Mouse (Mus musculus): ENCODE results near the gene Nop14. TPM values are rescaled to one million over a fixed set of nuclear protein-coding genes. Genes with fewer than 3 reads are reported as not detected.
A peak's percentile ranks its signal among the peaks of the same experiment; 100 is the strongest.

Nop14 gene
- total RNA-seq, 1 experiment = 78.5 TPM

DNA sequence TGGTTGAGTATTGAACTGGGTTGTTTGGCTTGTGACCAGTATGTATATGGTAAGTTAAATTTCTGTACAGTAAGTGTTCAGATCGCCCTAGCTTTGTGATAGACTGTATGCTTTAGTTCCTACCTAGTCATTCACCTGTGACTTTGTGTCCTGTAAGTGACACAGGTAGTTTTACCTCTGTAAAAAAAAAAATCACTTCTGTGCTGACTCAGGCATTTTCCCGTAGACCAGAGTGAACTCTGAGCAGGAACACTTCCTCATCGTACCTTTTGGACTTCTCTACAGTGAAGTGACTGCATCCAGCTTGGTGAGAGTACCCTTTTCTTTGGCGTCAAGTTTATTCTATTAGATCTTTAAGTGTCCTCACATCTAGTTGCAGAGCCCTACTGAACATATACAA lies 50.0 kb downstream of the Nop14 start:
- Histone ChIP-seq H3K36me3 (ENCODE audit: control insufficient read depth, insufficient read depth, low read length, poor library complexity, severe bottlenecking) (peaks cover 14% of the 10 kb centered on the region), H3K4me1 (ENCODE audit: control insufficient read depth in 2 of 2, insufficient read depth in 2 of 2, low read length in 2 of 2, poor library complexity in 1 of 2) (no peaks in the 10 kb centered on the region), H3K27ac (ENCODE audit: insufficient read depth, low read depth, low read length, poor library complexity, severe bottlenecking) (no peak overlapping the region), H3K9me3 (ENCODE audit: control insufficient read depth, insufficient read depth, low read depth, low read length) (no peaks in the 10 kb centered on the region), H3K4me3 (ENCODE audit: insufficient read depth in 1 of 2, low read depth in 1 of 2, low read length in 2 of 2, poor library complexity in 1 of 2, severe bottlenecking in 1 of 2) (no peak overlapping the region), H3K9ac (ENCODE audit: insufficient read depth, low read depth, low read length, poor library complexity, severe bottlenecking) (no peak overlapping the region)
- in situ Hi-C loops (cut with MboI; ENCODE audit: low sequenced_read_pairs in 2 of 2, unreplicated experiment in 2 of 2) = no loop called here
- TF ChIP-seq ZC3H11A (IDR thresholded peaks at IDR 0.05; ENCODE audit: borderline replicate concordance, low read depth, low read length) (no peak), MAFK (IDR thresholded peaks at IDR 0.05; ENCODE audit: insufficient read depth, low read depth, low read length) (peak; percentile 64), HCFC1 (IDR thresholded peaks at IDR 0.05; ENCODE audit: borderline replicate concordance, insufficient read depth, low read length) (no peak), CHD2 (IDR thresholded peaks at IDR 0.05; ENCODE audit: low read depth, low read length) (no peak), ZNF384 (IDR thresholded peaks at IDR 0.05; ENCODE audit: low read depth, low read length) (no peak)
- DNase-seq (ENCODE audit: low read depth, low spot score) = no peak

DNA sequence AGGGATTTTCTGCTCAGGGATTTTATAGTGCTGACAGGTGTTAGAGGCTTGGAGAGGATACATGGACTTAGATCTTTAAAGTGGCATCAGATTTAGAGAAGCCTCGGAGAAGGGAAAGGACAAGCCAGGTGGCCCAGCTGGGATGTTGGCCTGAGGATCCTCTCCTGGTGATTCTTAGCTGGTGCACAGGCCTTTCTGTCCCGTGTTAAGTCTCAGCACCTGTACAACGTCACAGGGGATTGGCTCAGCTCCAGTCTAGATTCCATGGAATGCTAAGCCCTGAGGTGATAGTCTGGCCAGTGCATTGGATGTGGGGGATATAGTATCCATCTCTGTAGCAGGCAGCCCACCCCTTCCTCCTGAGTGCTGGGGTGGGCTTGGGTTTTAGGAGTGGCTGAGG lies 51.7 kb downstream of the Nop14 start:
- Histone ChIP-seq H3K9ac (ENCODE audit: insufficient read depth, low read depth, low read length, poor library complexity, severe bottlenecking) (no peak overlapping the region), H3K27ac (ENCODE audit: insufficient read depth, low read depth, low read length, poor library complexity, severe bottlenecking) (no peak overlapping the region), H3K9me3 (ENCODE audit: control insufficient read depth, insufficient read depth, low read depth, low read length) (no peaks in the 10 kb centered on the region), H3K36me3 (ENCODE audit: control insufficient read depth, insufficient read depth, low read length, poor library complexity, severe bottlenecking) (peaks cover 14% of the 10 kb centered on the region), H3K4me3 (ENCODE audit: insufficient read depth in 1 of 2, low read depth in 1 of 2, low read length in 2 of 2, poor library complexity in 1 of 2, severe bottlenecking in 1 of 2) (no peak overlapping the region), H3K4me1 (ENCODE audit: control insufficient read depth in 2 of 2, insufficient read depth in 2 of 2, low read length in 2 of 2, poor library complexity in 1 of 2) (no peaks in the 10 kb centered on the region)
- in situ Hi-C loops (cut with MboI; ENCODE audit: low sequenced_read_pairs in 2 of 2, unreplicated experiment in 2 of 2) = no loop called here
- TF ChIP-seq MAFK (IDR thresholded peaks at IDR 0.05; ENCODE audit: insufficient read depth, low read depth, low read length) (no peak), HCFC1 (IDR thresholded peaks at IDR 0.05; ENCODE audit: borderline replicate concordance, insufficient read depth, low read length) (no peak), ZNF384 (IDR thresholded peaks at IDR 0.05; ENCODE audit: low read depth, low read length) (no peak), CHD2 (IDR thresholded peaks at IDR 0.05; ENCODE audit: low read depth, low read length) (no peak), ZC3H11A (IDR thresholded peaks at IDR 0.05; ENCODE audit: borderline replicate concordance, low read depth, low read length) (no peak)
- DNase-seq (ENCODE audit: low read depth, low spot score) = no peak

DNA sequence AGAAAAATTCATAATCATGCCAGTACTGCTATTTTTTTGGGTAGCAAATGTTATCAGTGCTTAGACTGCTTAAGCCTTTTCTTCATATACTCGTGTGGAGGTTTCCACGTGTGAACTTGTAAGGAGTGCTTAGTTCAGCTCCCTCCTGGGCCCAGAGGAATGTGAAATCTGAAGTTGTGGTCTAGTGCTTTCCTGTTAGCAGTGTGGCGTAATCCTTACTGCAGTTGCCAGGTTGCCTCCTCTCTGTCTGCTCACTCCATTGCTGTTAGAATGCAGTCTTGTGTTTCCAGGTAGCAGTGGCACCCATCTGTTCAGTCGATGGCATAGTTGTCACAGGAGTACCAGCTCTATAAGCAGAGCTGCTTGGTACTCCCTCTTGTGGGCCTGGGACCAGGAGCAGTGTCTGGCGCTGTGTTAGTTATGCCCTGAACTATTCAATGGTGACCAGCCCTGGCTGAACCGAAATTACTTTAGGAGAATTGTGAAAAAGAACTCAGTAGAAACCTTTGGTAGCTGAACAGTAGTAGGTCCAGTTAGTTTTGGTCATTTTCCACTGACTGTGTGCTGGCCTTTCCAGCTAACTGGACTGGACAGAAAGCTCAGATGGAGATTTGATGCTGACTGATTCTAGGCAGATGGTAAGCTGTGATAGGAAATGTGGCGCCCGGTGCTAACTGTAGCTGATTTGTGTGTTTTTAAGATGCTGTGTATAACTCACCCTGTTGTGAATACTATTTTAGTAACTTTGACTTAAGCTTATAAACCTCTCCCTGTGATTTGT lies 52.7 kb downstream of the Nop14 start:
- no peaks in the 10 kb centered on the region for H3K4me1 ChIP-seq (ENCODE audit: control insufficient read depth in 2 of 2, insufficient read depth in 2 of 2, low read length in 2 of 2, poor library complexity in 1 of 2)
- no peak overlapping the region for H3K27ac ChIP-seq (ENCODE audit: insufficient read depth, low read depth, low read length, poor library complexity, severe bottlenecking)
- no peak for DNase-seq (ENCODE audit: low read depth, low spot score)
- H3K4me3 ChIP-seq (ENCODE audit: insufficient read depth in 1 of 2, low read depth in 1 of 2, low read length in 2 of 2, poor library complexity in 1 of 2, severe bottlenecking in 1 of 2) = no peak overlapping the region
- TF ChIP-seq MAFK (IDR thresholded peaks at IDR 0.05; ENCODE audit: insufficient read depth, low read depth, low read length) (no peak), ZNF384 (IDR thresholded peaks at IDR 0.05; ENCODE audit: low read depth, low read length) (no peak), HCFC1 (IDR thresholded peaks at IDR 0.05; ENCODE audit: borderline replicate concordance, insufficient read depth, low read length) (no peak), ZC3H11A (IDR thresholded peaks at IDR 0.05; ENCODE audit: borderline replicate concordance, low read depth, low read length) (no peak), CHD2 (IDR thresholded peaks at IDR 0.05; ENCODE audit: low read depth, low read length) (no peak)
- H3K9ac ChIP-seq (ENCODE audit: insufficient read depth, low read depth, low read length, poor library complexity, severe bottlenecking) = no peak overlapping the region
- peaks cover 14% of the 10 kb centered on the region for H3K36me3 ChIP-seq (ENCODE audit: control insufficient read depth, insufficient read depth, low read length, poor library complexity, severe bottlenecking)
- H3K9me3 ChIP-seq (ENCODE audit: control insufficient read depth, insufficient read depth, low read depth, low read length) = no peaks in the 10 kb centered on the region
- in situ Hi-C loops (cut with MboI; ENCODE audit: low sequenced_read_pairs in 2 of 2, unreplicated experiment in 2 of 2) = no loop called here

DNA sequence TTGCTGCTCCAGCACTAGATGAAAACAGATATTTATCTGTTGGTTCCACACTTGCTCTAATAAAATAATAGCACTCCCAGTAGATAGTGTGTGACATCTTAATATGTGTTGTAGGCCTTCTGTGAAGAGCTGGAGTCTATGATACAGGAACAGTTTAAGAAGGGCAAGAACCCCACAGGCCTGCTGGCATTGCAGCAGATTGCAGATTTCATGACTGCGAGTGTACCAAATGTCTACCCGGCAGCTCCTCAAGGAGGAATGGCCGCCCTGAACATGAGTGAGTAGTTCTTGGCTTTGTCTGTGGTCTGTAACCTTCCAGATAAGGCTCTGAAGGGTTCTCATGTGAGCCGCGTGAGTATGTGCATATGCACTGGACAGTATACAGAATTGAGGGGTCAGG lies 55.4 kb downstream of the Nop14 start:
- H3K9ac ChIP-seq (ENCODE audit: insufficient read depth, low read depth, low read length, poor library complexity, severe bottlenecking) = no peak overlapping the region
- H3K4me3 ChIP-seq (ENCODE audit: insufficient read depth in 1 of 2, low read depth in 1 of 2, low read length in 2 of 2, poor library complexity in 1 of 2, severe bottlenecking in 1 of 2) = no peak overlapping the region
- peaks cover 10% of the 10 kb centered on the region; the same call in 1 of the 2 replicates for H3K36me3 ChIP-seq (ENCODE audit: control insufficient read depth, insufficient read depth, low read length, poor library complexity, severe bottlenecking)
- no peaks in the 10 kb centered on the region for H3K4me1 ChIP-seq (ENCODE audit: control insufficient read depth in 2 of 2, insufficient read depth in 2 of 2, low read length in 2 of 2, poor library complexity in 1 of 2)
- H3K9me3 ChIP-seq (ENCODE audit: control insufficient read depth, insufficient read depth, low read depth, low read length) = no peaks in the 10 kb centered on the region
- TF ChIP-seq ZNF384 (IDR thresholded peaks at IDR 0.05; ENCODE audit: low read depth, low read length) = no peak
- TF ChIP-seq MAFK (IDR thresholded peaks at IDR 0.05; ENCODE audit: insufficient read depth, low read depth, low read length) = no peak
- no peak for TF ChIP-seq ZC3H11A (IDR thresholded peaks at IDR 0.05; ENCODE audit: borderline replicate concordance, low read depth, low read length)
- TF ChIP-seq CHD2 (IDR thresholded peaks at IDR 0.05; ENCODE audit: low read depth, low read length) = no peak
- TF ChIP-seq HCFC1 (IDR thresholded peaks at IDR 0.05; ENCODE audit: borderline replicate concordance, insufficient read depth, low read length) = no peak
- no peak overlapping the region for H3K27ac ChIP-seq (ENCODE audit: insufficient read depth, low read depth, low read length, poor library complexity, severe bottlenecking)
- no peak for DNase-seq (ENCODE audit: low read depth, low spot score)
- in situ Hi-C loops (cut with MboI; ENCODE audit: low sequenced_read_pairs in 2 of 2, unreplicated experiment in 2 of 2) = no loop called here
